Mouse (Mus musculus) heart, embryonic 10.5 days (tissue): ENCODE results near the gene Gm5152. TPM values are rescaled to one million over a fixed set of nuclear protein-coding genes. Genes with fewer than 3 reads are reported as not detected.
"Not testable (repeated sequence)": the region's sequence is repeated elsewhere in the genome, so short reads cannot be mapped to it uniquely, and the experiment has no call there.

ENCODE experiments used
- DNase-seq: peaks from one replicate; pipeline ENCODE4 v3.0.0-alpha.2; 2017; ENCODE audit warnings: low spot score
- H3K27ac ChIP-seq: fragments of 300-500 bp; sonication (generic); 2 replicates; pipeline ENCODE4 v1.5.1; 2016; ENCODE audit warnings: mild to moderate bottlenecking
- H3K27me3 ChIP-seq: fragments of 300-500 bp; sonication (generic); 2 replicates; pipeline ENCODE4 v1.6.1; 2016; ENCODE audit warnings: mild to moderate bottlenecking; ENCODE audit not compliant: poor library complexity, insufficient read depth, severe bottlenecking
- H3K36me3 ChIP-seq: fragments of 300-500 bp; sonication (generic); 2 replicates; pipeline ENCODE4 v1.6.1; 2016; ENCODE audit warnings: mild to moderate bottlenecking, moderate library complexity
- H3K4me1 ChIP-seq: fragments of 300-500 bp; sonication (generic); 2 replicates; pipeline ENCODE4 v1.6.1; 2016; ENCODE audit warnings: mild to moderate bottlenecking
- H3K4me3 ChIP-seq: fragments of 300-500 bp; sonication (generic); 2 replicates; pipeline ENCODE4 v1.5.1; 2016; ENCODE audit warnings: mild to moderate bottlenecking, moderate library complexity
- H3K9me3 ChIP-seq: fragments of 300-500 bp; sonication (generic); 2 replicates; pipeline ENCODE4 v1.6.1; 2016; ENCODE audit warnings: mild to moderate bottlenecking, moderate library complexity
- WGBS: fragments of 180-500 bp; shearing (Covaris S2); methylation state at CpG from one replicate; pipeline ENCODE4 v1.1.7; 2016; 5-methylcytosine and 5-hydroxymethylcytosine counted together
- polyA plus RNA-seq: library from polyadenylated mRNA; unstranded; fragments of >200 nt; fragmentation: Nextera tagmentation; extraction: Ambion mirVana; gene quantifications from 2 replicates; pipeline ENCODE4 v1.2.1, GENCODE M21; 2016

The Gm5152 gene
- polyA plus RNA-seq = not detected in 2 replicates

DNA sequence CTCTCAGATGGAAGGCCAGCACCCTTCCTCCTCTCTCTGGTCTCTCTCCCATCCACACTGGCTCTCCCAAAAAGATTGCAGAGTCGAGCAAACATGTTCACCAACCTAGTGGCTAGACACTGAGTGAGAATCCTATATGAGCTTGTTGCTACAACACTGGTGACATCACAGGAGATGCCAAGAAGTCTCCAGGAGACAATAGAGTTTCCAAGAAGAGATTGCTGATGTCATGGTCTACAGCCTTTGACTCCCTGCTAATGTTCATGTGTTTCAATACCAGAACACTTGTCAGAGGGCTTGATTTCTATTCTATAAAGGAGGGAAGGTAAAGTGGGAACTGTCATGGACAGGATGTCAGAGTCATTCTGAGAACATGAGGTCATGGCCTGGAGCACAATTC lies at the start of gene Gm5152:
Gm5152 (minus strand) TSS at position 101 of the 400 bp plus-strand sequence.
- H3K9me3 ChIP-seq, H3K4me3 ChIP-seq, DNase-seq, H3K36me3 ChIP-seq, H3K27me3 ChIP-seq, H3K4me1 ChIP-seq, H3K27ac ChIP-seq: not testable (repeated sequence)
- no CpG with 5 or more reads among the region's 1 CpGs for WGBS

DNA sequence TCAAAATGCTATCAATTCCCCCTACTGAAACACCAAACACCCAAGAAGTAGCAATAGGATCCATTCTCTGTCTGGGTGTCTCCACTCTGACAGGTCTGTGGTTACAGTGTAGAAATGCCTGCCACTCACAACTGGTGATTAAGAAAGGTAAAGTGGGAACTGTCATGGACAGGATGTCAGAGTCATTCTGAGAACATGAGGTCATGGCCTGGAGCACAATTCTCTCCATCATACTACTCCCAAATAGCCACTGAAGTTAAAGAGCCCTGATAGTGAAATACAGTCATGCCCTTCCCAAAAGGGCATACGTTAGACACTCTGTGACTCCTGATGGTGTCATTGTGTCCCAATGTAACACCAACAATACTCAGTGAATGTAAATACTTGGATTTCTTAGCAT lies 8.4 kb upstream of the Gm5152 start:
- H3K36me3 ChIP-seq, H3K27ac ChIP-seq, H3K4me1 ChIP-seq, H3K4me3 ChIP-seq, DNase-seq, H3K27me3 ChIP-seq, H3K9me3 ChIP-seq: not testable (repeated sequence)
- WGBS = 79% methylated on average over 1 of the region's 1 CpGs

DNA sequence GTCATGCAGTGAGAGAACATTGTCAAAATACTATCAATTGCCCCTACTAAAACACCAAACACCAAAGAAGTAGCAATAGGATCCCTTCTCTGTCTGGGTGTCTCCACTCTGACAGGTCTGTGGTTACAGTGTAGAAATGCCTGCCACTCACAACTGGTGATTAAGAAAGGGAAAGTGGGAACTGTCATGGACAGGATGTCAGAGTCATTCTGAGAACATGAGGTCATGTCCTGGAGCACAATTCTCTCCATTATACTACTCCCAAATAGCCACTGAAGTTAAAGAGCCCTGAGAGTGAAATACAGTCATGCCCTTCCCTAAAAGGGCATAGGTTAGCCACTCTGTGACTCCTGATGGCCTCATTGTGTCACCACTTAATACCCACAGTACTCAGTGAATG lies 556 bp downstream of the Gm5152 start:
- H3K4me1 ChIP-seq, H3K36me3 ChIP-seq: not testable (repeated sequence)

DNA sequence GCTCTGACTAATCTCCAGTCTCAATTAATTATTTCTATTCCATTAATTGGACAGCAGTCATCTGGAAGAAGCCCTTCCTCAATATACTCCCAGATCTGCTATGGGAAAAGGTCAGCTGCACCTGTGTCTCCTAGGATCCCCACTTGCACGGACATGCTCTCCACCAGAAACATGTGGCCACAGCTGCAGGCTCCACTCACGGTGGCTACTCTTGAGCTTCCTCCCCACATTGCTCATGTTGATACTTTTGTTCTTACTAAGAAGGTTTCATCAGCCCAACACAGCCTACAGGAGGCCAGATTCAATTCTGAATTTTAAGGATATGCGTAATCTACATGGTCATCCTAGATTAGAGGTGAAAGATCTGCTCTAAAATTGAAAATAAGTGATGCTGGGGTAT lies 5.9 kb downstream of the Gm5152 start:
- not testable (repeated sequence) for H3K36me3 ChIP-seq, H3K4me3 ChIP-seq, H3K27ac ChIP-seq, DNase-seq, H3K27me3 ChIP-seq, H3K4me1 ChIP-seq, H3K9me3 ChIP-seq
- 84% methylated on average over 3 of the region's 3 CpGs for WGBS

More for the DNA sequence above, 556 bp downstream of the Gm5152 start:
- DNase-seq, H3K9me3 ChIP-seq, H3K27me3 ChIP-seq, H3K4me3 ChIP-seq, H3K27ac ChIP-seq: not testable (repeated sequence)

DNA sequence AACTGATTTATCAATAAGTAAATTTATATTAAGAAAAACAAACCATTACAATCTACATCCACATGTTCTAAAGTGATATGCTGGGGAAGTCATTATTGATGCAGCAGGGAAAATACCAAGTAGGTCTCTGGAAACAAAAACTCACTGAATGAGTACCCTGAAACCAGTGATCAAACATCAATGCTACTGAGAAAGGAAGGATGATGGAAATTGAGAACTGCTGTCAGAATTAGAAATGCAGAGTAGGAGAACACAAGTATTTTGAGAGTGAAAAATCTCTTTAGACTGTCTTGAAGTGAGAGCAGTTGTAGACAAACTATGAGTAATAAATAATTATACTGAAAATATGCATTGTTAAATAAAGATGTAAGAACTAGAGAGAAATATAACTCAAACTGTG lies 26.0 kb downstream of the Gm5152 start:
- H3K27ac ChIP-seq = no peak overlapping the region
- H3K9me3 ChIP-seq = no peaks in the 10 kb centered on the region
- no peak for DNase-seq
- no peaks in the 10 kb centered on the region for H3K27me3 ChIP-seq
- no peak overlapping the region for H3K4me3 ChIP-seq
- H3K4me1 ChIP-seq = no peaks in the 10 kb centered on the region
- H3K36me3 ChIP-seq = no peaks in the 10 kb centered on the region

DNA sequence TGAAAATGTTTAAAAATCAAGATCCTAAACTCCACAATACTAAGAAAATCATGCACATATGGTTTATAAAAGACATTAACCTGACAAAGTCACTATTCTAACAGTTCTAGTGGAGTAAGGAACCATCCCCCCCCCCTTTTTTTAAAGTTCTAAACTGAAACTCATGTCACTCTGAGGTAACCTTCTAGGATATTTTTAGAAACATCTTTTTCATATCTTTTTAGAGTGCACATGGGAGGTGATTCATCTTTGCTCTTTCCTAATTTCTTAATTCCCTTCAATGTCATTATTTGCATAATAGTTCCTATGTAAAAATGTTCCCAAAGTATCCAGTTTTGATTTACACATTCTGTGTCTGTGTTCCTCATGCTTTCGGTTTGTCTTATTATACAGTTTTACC lies 43.3 kb downstream of the Gm5152 start:
- no peaks in the 10 kb centered on the region for H3K9me3 ChIP-seq
- H3K36me3 ChIP-seq = no peaks in the 10 kb centered on the region
- no peak for DNase-seq
- no peak overlapping the region for H3K27ac ChIP-seq
- no peaks in the 10 kb centered on the region for H3K27me3 ChIP-seq
- no peak overlapping the region for H3K4me3 ChIP-seq
- H3K4me1 ChIP-seq = no peaks in the 10 kb centered on the region
- 89% methylated on average over 1 of the region's 1 CpGs for WGBS

DNA sequence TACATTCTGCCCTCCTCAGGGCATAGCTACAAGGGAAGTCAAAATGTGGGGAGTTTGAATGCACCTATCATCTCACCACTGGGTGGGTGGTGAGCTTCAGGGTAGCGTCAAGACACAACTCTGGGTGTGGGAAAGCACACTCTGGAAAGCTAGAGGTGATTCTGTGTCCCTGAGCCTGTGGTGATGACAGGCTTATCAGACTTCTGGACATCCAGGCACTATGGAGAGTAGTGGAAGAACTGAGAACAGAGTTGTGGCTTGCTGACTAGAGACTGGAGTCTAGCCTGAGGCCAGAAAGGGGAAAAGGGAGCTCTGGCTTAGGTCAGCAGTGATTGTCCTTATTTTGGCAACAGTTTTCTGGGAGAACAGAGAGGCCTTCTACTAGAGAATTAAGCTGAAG lies 49.4 kb downstream of the Gm5152 start:
- Histone ChIP-seq H3K4me3 (no peak overlapping the region), H3K27me3 (no peaks in the 10 kb centered on the region), H3K9me3 (no peaks in the 10 kb centered on the region), H3K4me1 (no peaks in the 10 kb centered on the region), H3K27ac (no peak overlapping the region), H3K36me3 (no peaks in the 10 kb centered on the region)
- WGBS = 19% methylated on average over 1 of the region's 1 CpGs
- peak; percentile 87 for DNase-seq
